Mouse (Mus musculus): ENCODE data around the gene Gadd45b.
A peak's percentile ranks its signal among the peaks of the same experiment; 100 is the strongest.

Gadd45b gene

DNA sequence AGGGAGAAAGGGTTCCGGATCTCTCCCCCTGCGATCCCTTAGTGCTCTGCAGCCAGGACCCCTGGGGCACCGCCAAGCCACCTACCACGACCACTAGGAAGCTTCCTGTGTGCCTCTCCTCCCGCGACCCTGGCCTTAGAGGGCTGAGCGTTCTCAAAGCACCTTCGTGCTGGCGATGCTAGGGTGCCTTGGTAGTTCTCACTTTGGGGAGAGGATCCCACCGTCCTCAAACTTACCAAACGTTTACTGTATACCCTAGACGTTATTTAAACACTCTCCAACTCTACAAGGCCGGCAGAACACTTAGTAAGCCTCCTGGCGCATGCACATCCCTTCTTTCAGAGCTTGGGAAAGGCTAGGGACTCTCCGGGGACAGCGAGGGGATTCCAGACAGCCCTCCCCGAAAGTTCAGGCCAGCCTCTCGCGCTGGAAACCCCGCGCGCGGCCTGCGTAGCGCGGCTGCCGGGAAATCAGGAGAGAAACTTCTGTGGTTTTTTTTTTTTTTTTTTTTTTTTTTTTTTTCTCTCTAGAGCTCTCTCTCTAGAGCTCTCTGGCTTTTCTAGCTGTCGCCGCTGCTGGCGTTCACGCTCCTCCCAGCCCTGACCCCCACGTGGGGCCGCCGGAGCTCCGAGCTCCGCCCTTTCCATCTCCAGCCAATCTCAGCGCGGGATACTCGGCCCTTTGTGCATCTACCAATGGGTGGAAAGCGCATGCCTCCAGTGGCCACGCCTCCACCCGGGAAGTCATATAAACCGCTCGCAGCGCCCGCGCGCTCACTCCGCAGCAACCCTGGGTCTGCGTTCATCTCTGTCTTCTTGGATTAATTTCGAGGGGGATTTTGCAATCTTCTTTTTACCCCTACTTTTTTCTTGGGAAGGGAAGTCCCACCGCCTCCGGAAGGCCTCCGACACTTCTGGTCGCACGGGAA is at the start of gene Gadd45b:
Gene Gadd45b (plus strand): TSS at position 775 of the 928 bp plus-strand sequence.
- peak; percentile 99 for DNase-seq

GRCm38 (mm10) chr10:80880131-80880641 is 49.7 kb upstream of the Gadd45b start:
- DNase-seq = peak; percentile 44 to 58

DNA sequence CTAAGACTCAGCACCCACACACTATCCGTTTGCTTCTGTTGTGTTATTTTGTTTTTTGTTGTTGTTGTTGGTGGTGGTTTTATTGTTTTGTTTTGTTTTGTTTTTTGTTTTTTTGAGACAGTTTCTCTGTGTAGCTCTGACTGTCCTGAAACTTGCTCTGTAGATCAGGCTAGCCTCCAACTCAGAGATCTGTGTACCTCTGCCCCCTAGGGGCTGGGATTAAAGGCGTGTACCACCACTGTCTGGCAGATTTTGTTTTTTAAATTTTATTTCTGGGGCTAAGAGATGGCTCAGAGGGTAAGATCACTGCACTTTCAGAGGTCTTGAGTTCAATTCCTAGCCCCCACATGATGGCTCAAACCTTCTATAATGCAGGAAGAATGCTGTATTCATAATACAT is 49.0 kb upstream of the Gadd45b start:
- DNase-seq = no peak

DNA sequence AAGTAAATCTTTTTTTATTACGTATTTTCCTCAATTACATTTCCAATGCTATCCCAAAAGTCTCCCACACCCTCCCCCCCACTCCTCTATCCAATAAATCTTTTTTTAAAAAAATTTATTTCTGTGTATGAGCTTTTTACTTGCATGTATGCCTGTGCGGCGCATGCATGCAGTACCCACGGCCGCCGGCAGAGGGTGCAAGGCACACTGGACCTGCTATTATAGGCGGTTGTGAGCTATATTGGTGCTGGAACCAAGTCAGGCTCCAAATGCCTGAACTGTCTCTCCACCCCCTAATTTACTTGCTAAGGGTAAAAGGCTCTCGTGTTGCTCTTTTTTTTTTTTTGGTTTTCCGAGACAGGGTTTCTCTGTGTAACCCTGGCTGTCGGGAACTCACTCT is 48.6 kb upstream of the Gadd45b start:
- peak; percentile 64 for DNase-seq

DNA sequence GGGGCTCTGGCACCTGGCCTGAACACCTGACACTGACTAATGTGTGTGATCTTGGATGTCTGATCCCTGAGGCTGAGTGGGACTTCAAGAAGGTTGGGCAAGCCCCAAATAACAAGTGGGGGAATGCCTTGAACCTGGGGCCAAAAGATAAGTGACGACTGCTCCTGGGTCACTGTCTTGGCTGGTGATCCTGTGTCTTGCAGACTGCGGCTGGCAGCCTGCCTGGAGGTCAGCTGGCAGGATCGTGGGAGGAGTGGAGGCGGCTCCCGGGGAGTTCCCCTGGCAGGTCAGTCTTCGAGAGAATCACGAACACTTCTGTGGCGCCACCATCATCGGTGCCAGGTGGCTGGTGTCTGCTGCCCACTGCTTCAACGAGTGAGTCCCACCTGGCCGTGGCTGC is 42.7 kb upstream of the Gadd45b start:
- peak; percentile 62 to 65 for DNase-seq

DNA sequence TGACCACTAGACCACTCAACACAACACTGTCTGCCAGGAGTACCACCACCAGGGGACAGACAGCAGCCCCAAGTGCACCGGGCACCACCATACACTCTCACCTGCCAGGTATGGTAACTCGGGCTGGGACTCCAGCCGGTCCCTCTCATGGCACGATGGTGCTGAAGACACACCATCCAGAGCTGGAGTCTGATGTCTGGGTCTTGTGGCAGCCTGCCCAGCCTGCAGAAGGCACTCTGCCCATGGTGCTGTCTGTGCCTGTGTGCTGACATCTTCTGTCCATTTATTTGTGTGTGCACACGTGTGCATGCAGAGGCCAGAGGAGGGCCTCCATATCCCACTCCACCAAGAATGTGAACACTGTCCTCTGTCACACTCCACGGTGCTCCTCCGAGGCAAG is 34.8 kb upstream of the Gadd45b start:
- no peak for DNase-seq

DNA sequence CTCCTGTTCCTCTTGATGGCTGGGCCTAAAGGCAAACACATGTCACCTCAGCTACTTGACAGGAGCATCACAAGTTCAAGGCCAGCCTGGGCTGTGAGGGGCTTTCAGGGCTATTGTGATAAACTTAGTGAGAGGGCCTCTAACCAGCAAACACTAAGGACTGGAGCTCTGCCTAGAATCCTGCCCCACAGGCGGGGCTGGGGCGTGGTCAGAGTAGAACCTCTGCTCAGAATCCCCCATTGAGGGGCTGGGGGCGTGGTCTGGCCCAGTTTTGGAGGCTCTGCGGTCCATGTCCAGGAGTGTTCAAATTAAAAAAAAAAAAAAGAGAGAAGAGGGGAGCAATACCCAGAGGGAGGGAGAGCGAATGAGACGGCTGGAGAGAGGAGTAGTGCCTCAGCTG is 34.2 kb upstream of the Gadd45b start:
- no peak for DNase-seq

GRCm38 (mm10) chr10:80896581-80897485 is 33.0 kb upstream of the Gadd45b start:
- DNase-seq = no peak

GRCm38 (mm10) chr10:80897861-80898510 is 31.9 kb upstream of the Gadd45b start:
- no peak for DNase-seq

- DNase-seq = no peak
Measured at GRCm38 (mm10) chr10:80899074-80899473, 30.8 kb upstream of the Gadd45b start.

DNA sequence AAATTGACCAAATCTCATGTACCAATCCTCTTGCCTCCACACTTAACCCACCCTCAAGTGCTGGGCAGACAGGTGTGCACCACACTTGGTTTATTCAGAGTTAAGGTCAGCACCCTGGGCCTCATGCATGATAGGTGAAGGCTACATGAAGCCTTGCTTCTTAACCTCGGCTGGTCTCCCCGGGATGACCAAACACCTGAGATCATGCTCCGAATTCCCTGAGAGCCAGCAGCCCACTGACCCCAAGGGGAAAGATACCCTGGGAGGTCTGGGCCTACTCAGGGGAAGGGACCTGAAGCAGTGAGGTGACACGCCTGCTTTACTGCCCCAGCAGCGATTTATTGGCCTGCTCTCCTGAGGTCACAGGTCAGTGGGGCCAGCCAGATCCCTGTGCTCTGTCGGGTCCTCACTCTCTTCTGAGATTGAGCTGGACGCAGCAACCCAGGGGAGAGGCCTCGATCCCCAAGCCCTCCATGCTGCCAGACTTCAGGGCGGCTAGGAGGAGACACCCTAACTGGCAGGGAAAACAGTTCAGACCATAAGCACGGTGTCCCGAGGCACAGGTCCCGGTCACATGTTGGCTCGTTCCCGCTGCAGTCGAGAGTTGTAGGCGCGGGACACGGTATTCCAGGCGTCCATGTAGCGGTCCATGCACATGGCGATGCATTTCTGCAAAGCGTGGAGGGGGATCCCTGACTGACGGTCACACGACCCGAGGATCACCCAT is 30.1 kb upstream of the Gadd45b start:
- no peak for DNase-seq

GRCm38 (mm10) chr10:80900318-80901247 is 29.3 kb upstream of the Gadd45b start, which contains the start of gene Timm13:
Timm13 (minus strand) TSS chr10:80900969.
- DNase-seq = peak; percentile 99 to 100

- no peak for DNase-seq
Measured at GRCm38 (mm10) chr10:80901409-80902272, 28.2 kb upstream of the Gadd45b start.

DNA sequence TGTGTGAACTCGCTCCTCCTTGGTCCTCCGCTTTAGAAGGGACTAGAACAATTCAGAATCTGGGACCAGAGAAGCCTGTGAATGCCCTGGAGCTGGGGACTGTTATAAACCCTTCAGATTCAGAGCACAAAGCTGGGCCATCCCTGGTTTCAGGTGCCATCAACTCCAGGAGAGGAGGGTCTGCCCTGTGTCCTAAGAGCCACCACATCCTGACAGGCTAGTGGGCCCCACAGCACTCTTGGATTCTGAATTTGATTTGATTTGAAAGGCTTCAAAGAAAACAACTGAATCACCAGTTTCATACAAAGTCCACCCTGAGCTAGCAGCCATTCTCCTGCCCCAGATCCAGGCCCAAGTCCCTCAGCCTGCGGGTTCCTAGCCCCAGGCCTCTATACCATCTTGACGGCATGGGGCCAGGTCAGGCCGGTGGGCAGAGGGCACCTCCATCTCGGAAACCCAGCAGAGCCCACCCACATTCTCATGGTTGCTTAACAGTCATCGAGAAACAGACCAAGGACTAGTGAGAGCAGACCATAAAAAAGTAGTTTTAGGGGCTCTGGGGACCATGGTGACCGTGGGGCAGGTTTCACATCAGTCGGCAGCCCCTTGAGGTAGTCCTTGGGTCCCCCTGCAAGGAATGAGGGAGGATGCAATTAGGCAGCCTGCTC is 27.5 kb upstream of the Gadd45b start:
- DNase-seq = no peak

- DNase-seq = no peak
Measured at GRCm38 (mm10) chr10:80903282-80903681, 26.6 kb upstream of the Gadd45b start.

GRCm38 (mm10) chr10:80904004-80904693 is 25.7 kb upstream of the Gadd45b start:
- DNase-seq = peak in 1 of 2 experiments; percentile 19

DNA sequence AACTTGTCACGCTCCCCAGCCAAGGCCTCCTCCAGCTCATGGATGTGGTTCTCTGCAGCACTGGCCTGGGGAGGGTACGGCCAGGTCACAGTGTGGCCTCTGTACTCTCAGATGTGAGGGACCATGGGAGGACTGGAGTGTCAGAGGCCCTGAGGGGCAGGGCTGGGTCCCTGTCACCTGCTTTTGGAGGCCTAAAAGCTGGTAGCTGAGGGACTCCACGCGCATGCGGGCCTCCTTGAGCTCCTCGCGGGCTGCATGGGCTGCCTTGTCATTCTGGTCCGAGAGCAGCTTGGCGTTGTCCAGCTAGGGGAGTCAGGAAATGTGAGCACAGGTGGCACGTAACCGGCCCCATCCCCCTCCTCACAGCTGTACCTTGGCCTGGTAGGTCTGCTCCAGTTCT is 25.2 kb upstream of the Gadd45b start:
- DNase-seq = no peak

DNA sequence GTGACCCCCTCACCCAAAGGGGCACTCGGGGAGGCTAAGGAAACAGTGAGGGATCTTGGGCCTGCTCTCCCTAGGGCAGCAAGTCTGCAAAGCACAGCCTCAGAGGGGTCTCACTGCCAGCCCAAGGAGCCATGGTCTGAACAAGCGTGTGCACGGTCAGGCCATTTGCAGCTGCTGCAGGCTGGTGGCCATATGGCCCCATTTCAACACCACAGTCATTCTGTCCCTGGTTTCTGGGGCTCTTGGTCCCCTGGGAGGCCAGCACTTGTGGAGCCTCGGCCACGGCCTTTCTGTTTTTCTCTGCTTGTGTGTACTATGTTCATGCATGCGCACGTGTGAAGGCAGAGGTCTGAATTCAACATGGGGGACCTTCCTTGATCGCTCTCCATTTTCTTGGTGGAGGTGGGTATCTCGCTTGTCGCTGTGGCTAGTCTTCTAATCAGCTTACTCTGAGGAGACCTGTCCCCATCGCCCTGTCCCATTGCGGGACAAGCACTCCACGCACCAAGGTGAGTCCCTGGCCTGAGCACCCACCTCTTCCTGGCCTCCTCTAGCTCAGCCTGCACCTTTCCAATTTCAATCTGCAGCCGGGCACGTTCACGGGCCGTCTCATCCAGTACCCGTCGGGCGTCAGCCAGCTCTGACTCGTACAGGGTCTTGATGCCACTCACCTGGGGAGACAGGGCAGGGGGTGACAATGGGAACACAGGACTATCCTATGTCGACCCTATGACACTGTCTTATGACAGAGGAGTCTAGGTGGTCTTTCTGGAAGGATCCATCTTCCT is 20.3 kb upstream of the Gadd45b start:
- no peak for DNase-seq

Data from lung, adult 18-20 months (tissue).